Mouse (Mus musculus) CD8-positive naive resting alpha-beta T cell, adult 2 months (primary cell): ENCODE results near the gene Dach1.

Experiments
- DNase-seq, 2 experiments: peaks; one replicate each; pipeline ENCODE4 v3.0.0; 2022; ENCODE audit warnings: low read depth in 2 of 2, low spot score in 2 of 2

Gene Dach1

DNA sequence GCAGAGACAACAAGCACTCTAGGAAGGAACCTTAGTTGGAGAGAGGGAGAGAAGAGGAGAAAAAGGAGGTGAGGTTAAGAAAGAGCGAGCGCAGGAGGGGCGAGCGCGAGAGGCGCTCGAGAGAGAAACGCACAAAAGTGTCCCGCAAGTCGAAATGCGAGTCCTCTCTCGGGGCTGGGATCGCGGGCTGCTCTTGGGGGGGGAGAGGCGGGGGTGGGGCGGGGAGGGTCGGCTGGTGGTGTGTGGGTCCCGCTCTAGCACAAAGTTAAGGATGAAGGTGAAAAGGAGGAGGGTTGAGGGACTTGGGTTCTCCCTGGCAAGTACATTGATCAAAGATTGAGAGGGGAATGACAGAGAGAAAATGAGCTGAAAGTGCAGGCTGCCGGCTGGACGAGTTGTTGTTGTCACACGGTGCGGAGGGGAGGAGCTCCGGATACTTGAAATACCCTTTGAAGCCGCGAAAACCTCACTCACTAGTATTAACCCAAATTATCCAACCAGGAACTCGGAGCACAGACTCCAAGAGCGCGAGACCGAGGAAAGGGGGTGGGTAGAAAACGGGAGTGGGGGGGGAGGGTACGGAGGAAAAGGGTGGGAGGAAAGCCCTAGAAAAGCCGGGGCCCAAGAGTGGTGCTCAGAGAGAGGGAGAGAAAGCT lies at the start of gene Dach1:
TSS of gene Dach1 (minus strand) at position 345 of the 656 bp plus-strand sequence.
- DNase-seq, result no peak

GRCm38 (mm10) chr14:98200089-98200488 lies 30.5 kb upstream of the Dach1 start:
- DNase-seq, result no peak

DNA sequence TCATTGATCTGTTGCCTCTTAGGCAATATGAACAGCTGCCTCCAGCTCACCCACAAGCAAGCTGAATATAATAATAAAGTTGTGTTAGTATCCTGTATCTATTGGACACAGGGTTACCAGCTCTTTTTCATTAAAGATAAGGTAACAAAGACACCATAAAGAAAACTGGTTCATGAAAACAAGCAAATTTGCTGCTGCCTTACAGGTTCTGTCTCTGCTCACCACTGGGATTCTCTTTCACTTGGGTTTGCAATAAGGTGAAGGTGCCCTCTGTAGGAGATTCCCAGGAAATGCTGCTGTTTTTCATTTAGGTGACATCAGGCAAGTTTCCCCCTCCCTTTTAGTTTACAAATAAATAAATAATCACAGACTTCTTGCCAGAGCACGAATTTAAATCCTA lies 12.0 kb upstream of the Dach1 start:
- DNase-seq, result no peak

DNA sequence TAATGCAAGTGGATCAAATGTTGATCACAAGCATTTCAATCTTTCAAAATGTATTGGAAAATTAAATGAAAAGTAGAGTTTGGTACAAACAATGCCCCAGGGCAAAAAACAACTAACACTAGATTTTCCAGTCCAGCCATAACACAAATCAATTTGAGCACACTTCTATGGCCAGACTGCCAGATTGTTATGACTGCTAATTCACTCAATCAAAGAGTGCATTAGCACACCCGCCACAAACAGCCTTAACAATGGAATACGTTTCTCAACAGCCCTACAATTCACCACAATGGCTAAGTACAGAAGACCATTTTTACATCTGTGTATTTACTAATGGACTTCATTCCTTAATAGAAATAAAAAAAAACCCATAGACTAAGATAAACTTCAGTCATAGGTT lies 4.3 kb upstream of the Dach1 start:
- no peak for DNase-seq

DNA sequence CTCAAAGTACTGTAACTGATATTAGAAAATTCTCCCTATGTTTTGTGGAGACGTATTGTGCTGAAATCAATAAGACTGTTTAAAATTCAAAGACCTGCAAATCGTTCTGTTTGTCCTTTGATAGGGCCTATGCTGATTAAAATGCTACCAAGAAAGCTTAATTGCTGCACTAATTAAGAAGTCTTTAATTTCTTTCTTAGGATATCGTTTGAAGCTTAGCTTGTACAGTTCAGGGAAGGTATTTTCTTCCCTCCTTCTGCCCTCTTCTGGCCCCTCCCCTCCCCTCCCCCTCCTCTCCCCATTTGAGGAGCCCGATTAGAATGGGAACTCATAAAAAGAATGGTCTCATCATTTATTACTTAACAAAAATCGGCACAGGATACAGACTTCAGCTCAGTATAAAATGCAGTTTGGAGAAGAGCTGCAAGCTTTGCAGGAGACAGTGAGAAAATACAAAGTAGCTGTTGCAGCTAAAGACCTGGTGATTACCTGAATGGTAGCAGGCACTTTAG lies 2.9 kb upstream of the Dach1 start:
- DNase-seq, result no peak

- no peak for DNase-seq
Measured at GRCm38 (mm10) chr14:98171861-98172260, 2.3 kb upstream of the Dach1 start.

- DNase-seq, result no peak
Measured at GRCm38 (mm10) chr14:98168908-98169401, 610 bp downstream of the Dach1 start.

DNA sequence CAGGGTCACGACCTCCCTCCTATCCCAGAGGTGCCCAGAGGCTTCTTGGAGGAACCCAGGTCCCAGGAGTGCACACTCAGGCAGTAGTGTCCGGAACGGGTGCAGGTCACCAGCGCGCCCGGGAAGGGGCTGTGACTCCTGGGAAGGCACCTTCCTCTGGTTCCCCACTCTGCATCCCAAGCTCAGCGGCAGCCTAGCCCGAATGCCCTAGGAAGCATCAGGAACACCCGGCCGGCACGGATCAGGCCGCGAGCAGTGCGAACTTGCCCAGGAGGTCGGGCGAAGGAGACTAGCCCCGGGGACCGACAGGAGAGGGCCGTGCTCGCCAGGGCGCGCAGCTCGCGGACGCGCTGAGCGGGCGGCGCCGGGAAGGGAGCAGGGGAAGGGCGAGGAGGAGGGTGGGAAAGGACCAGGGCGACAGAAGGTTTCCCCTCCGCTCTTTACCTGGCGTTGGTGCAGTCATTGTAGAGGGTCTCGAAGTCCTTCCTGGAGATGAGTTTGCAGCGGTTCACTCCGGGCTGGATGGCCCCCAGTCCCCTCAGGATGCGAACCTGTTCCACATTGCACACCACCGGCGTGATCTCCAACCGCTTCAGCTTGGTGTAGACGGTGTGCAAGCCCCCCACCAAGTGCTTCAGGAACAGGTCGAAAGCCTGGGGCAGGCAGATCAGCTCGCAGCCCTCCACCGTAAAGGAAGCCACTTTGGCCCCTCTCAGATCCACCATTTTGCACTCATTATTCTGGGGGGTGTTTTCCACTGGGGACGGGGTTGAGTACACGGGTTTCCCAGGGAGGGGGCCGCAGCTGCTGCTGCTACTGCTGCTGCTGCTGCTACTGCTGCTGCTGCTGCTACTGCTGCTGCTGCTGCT lies 1.3 kb downstream of the Dach1 start:
- DNase-seq, result no peak

DNA sequence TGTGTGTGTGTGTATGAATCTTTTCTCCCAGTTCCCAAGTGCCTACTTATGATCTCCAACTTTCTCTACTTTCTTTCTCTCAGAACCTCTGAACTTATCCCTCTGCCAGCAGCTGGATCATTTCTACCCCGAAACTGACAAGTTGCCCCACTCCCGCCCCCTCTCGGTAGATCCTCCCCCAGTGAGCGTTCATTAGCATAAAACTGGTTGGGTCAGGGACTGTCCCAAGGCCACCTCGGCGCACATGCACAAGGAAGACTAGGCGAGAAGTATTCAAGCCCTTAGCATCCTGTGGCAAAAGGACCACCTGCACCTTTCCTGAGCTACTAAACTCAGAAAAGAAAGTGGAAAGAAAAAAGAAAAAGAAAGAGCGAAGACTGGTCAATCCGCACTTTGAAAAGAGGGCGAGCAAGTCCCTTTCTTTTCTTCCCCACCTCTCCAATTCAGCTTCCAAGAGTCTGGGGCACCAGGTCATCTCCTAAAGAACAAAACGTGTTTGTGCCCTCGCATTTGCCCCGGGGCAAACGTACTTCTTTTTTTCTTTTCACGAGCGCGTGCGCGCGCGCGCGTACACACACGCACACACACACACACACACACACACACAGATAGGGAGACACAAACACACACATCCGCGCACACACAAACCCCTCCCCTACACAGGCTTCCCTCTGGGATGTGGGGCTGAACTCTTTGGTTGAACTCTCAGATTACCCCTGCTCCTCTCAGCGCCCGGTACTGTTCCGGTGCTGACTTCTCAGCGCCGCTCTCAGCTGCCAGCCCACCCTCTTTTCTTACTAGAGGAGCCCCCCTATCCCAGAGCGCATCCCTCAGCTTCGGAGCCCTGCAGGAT lies 2.2 kb downstream of the Dach1 start:
- DNase-seq, result no peak

DNA sequence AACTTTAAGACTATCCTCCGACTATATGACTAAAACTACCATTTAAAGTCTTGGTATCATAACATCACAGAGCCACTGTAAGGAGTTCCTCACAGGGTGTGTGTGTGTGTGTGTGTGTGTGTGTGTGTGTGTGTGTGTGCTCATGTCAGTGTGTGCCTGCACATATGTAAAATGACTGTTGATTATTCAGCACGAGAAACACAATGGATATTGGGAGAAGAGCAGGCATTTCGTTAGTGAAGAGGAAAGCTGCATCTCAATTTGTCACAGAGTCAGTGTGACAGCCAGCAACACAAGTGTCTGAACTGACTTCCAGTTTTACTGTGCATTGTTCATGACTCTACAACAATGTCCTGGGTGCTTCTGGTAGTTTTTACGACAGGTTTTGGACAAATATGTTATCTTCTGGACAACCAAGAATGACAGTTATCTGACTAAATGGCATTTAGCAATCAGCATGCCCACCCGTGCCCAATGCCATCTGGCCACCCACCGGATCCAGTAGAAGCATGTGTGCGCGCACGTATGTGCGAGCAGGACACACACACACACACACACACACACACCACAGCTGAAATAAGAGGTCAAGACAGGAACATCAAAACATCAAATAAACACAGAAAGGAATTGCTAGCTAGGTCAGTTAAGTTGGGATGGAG lies 3.1 kb downstream of the Dach1 start:
- DNase-seq, result no peak

GRCm38 (mm10) chr14:98156753-98157152 lies 12.8 kb downstream of the Dach1 start:
- no peak for DNase-seq

GRCm38 (mm10) chr14:98155725-98156392 lies 13.7 kb downstream of the Dach1 start:
- no peak for DNase-seq

GRCm38 (mm10) chr14:98154832-98155422 lies 14.6 kb downstream of the Dach1 start:
- no peak for DNase-seq

DNA sequence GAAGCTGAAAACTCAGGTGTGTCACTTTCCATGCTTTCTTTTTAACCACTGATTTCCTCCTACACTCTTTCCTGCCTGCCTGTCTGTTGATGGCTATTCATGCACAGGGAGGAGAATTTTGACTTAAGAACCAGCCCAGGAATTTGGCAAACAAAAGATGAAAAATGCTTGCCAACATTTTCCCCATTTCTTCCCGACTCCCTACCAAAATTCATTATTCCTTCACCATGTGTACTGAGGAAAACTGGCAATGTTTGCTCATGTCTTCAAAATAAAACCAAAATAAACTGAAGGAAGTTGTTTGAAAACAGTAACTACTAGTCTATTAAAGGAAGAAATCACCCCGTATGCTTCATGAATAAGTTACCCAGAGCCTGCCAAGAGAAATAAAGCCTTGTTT lies 27.8 kb downstream of the Dach1 start:
- DNase-seq, result no peak

DNA sequence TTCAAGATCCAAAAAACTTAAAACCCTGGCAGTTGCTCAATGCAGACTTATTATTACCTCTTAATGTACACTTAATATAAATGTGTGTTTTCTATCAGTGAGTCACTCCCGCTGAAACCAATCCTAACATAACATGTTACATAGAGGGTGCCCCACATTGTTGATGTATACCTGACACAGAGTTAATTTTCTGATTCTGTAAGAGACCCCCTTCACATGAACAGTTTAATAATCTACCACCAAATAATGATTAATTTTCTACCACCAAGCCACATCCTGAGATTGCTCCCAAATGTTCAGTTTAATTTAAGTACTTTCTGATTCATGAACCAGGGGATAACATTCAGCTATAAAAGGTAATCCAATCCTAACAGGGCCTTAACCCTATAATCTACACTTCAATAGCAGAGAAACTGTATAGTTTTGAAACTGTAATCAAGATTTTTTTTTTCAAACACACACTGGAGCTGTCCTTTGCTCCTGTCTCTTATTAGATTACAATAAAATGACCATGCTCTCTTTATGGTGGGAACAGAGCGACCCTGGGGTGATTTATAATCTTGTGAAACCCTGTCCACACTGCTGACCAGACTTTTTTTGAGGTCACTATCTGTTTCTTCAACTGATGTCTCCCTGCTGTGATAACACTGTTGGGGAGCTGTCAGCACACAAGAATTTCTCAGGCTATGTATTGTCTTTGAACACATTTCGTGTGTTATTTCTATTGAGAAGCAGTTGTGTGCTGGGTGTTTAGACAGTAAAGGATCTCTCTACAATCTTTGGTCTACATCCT lies 30.5 kb downstream of the Dach1 start:
- no peak for DNase-seq

GRCm38 (mm10) chr14:98134546-98134945 lies 35.0 kb downstream of the Dach1 start:
- DNase-seq, result no peak

DNA sequence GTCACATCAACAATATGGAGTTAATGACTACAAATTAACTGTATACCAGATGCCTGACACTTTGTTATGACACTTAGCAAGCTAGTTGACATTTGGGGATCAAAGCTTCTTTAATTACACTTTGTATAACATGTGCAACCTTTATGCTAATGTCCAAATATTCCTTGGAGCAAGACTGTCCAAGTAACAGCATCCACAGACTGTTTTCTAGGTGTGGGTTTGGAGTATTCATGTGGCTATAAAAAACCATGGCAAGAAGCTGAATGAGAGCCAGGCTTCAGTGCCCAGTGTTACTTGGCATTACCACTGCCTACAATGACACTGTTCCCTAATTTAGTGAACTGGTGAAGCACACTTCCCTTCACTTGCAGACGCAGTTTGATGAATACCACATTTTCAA lies 46.5 kb downstream of the Dach1 start:
- DNase-seq, result no peak

- DNase-seq, result no peak
Measured at GRCm38 (mm10) chr14:98116627-98117026, 52.9 kb downstream of the Dach1 start.

DNA sequence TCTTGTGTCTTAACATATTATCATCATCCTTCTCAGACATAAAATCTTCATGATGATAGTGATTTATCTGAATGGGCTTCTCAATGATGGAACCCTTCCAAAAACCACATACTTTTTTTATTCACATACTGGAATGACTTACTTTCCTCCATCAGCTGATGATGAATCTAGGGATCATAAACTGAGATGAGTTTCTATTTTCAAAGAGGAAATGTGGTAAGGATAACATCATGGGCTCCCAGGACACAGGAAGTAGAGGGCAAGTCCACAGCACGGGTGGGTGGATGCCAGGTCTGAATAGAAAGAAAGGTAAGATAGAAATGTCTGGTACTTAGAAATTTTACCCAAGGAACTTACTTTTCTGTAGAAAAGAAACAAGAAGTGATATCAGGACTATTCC lies 56.5 kb downstream of the Dach1 start:
- DNase-seq, result no peak
